9 mouse cellular contexts compared by ENCODE assay signal in the genomic region with DNA sequence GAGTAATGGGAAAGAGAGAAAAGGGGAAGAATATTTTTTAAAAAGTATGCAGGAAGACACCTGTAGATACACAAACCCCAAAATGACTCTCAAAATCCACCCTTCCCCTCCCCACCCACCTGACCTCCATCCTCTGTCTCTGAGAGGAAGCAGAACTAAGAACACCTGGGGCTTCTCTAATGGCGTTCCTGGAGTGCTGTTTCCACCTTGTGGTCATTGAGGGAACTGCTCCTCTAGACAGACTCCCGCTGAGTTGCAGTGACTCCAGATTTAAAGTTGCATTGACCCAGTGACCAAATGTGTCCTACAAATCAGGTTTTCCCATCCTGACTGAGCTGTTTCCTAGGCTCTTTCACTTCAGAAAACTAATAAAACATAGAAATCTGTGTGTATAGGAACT. TPM values are rescaled to one million over a fixed set of nuclear protein-coding genes. Genes with fewer than 3 reads are reported as not detected.
DNase-seq lines count a peak whose midpoint lies in the region; ATAC-seq and TF ChIP-seq lines count a peak whose summit lies in the region.
"Had no signal": no experiment of that assay in that cellular context is flagged by ENCODE, and none has a peak within 500 bp of the region (broad histone marks: within the 10 kb centered on the region; RNA-seq: fewer than 3 reads in every experiment).

No protein-coding gene starts in this region.

- no peaks in the 10 kb centered on the region for H3K79me2 ChIP-seq in liver, adult 2 months (ENCODE audit: control insufficient read depth, insufficient read depth, low read length)

- DNase-seq in liver, adult 2 months (ENCODE audit: extremely low read depth, low read depth, low spot score): peak; percentile 45
- DNase-seq in adrenal gland, postnatal 10 days: peak; percentile 68
- DNase-seq in embryo, embryonic 11.5 days (ENCODE audit: low read depth, low spot score): peak; percentile 60
- DNase-seq in heart, postnatal 36 days: peak; percentile 53 to 54
- DNase-seq in layer of hippocampus, postnatal 10 days (ENCODE audit: low spot score in 2 of 2): peak; percentile 78
- peak; percentile 80 for DNase-seq in mesoderm, embryonic 11.5 days (ENCODE audit: low read depth, low spot score)
- DNase-seq in splenic B cell, adult 2 months (ENCODE audit: low read depth, low spot score): peak; percentile 80

- no peaks in the 10 kb centered on the region for H3K9me3 ChIP-seq in liver, embryonic 12.5 days (replicated peaks)

- WGBS in liver, adult 2 months: 3% methylated on average over 2 of the region's 2 CpGs
- 2% methylated on average over 2 of the region's 2 CpGs for WGBS in liver, embryonic 12.5 days (ENCODE audit: insufficient replicate concordance)

- H3K4me2 ChIP-seq in liver, embryonic 12.5 days: no peak overlapping the region

- H3K36me3 ChIP-seq in liver, adult 2 months (ENCODE audit: control insufficient read depth, insufficient read depth, low read length): no peaks in the 10 kb centered on the region
- H3K36me3 ChIP-seq in liver, embryonic 12.5 days: no peaks in the 10 kb centered on the region
- no peaks in the 10 kb centered on the region for H3K36me3 ChIP-seq in splenic B cell, adult 2 months (ENCODE audit: control insufficient read depth, insufficient read depth, low read length, poor library complexity, severe bottlenecking)

- peak; percentile 79 for TF ChIP-seq CTCF in liver, adult 2 months (IDR thresholded peaks at IDR 0.05; ENCODE audit: low read depth, low read length)

- H3K27me3 ChIP-seq in liver, adult 2 months (ENCODE audit: control insufficient read depth, insufficient read depth, low read length): no peaks in the 10 kb centered on the region
- no peaks in the 10 kb centered on the region for H3K27me3 ChIP-seq in liver, embryonic 12.5 days (replicated peaks)
- H3K27me3 ChIP-seq in splenic B cell, adult 2 months (ENCODE audit: control insufficient read depth, insufficient read depth, low read length, poor library complexity, severe bottlenecking): no peaks in the 10 kb centered on the region

- H3K4me1 ChIP-seq in liver, adult 2 months (ENCODE audit: control insufficient read depth, insufficient read depth, low read length): no peaks in the 10 kb centered on the region
- H3K4me1 ChIP-seq in liver, embryonic 12.5 days: no peaks in the 10 kb centered on the region

- no peak overlapping the region for H3K27ac ChIP-seq in liver, adult 2 months (replicated peaks; ENCODE audit: insufficient read depth, low read depth, low read length)
- no peak overlapping the region for H3K27ac ChIP-seq in liver, embryonic 12.5 days

- intact Hi-C loops in heart, postnatal 36 days (cut with DNase I): loop anchor here (1.0 to 10.0 kb wide), 5 partner anchors 132 to 1874 kb away; no protein-coding TSS in a partner anchor

- no peak overlapping the region for H3K9ac ChIP-seq in liver, adult 2 months (ENCODE audit: low read depth, low read length)
- H3K9ac ChIP-seq in liver, embryonic 12.5 days: no peak overlapping the region

- no peak for ATAC-seq in liver, embryonic 12.5 days

- no peak for TF ChIP-seq POLR2A in liver, adult 2 months (IDR thresholded peaks at IDR 0.05; ENCODE audit: extremely low read depth, insufficient read depth, low read length)

- no peak overlapping the region for H3K4me3 ChIP-seq in liver, adult 2 months (ENCODE audit: insufficient read depth, low read depth, low read length)
- H3K4me3 ChIP-seq in liver, embryonic 12.5 days: no peak overlapping the region
- H3K4me3 ChIP-seq: erythroblast, embryonic 14.5 days had no signal

RNA-seq across cellular contexts. Expression of a gene that starts 36.9 kb away (rescaled TPM):
- total RNA-seq in liver, adult 2 months (2014; rRNA removed): 0.07 TPM in 1 of 2 replicates, not detected in the other
- not detected in 2 replicates for polyA plus RNA-seq in liver, adult 2 months (2012; rRNA removed)
- not detected in 2 replicates for polyA plus RNA-seq in liver, embryonic 12.5 days (2016; fragmentation: Nextera tagmentation; extraction: Ambion mirVana)
- not detected for total RNA-seq in adrenal gland, postnatal 10 days (2021)
- total RNA-seq in heart, postnatal 36 days (2021): not detected
- under 1 TPM in 1 of 2 experiments, not detected in 1; 0.09 TPM for total RNA-seq in layer of hippocampus, postnatal 10 days (2021)
- polyA plus RNA-seq: erythroblast, embryonic 14.5 days had no signal

RNA-seq across cellular contexts. Expression of a gene that starts 52.7 kb away (rescaled TPM):
- total RNA-seq in liver, adult 2 months (2014; rRNA removed): not detected in 2 replicates
- polyA plus RNA-seq in liver, adult 2 months (2012; rRNA removed): not detected in 2 replicates
- polyA plus RNA-seq in liver, embryonic 12.5 days (2016; fragmentation: Nextera tagmentation; extraction: Ambion mirVana): not detected in 2 replicates
- total RNA-seq in adrenal gland, postnatal 10 days (2021): under 1 TPM in 1 of 2 experiments, not detected in 1; 0.39 TPM
- total RNA-seq in heart, postnatal 36 days (2021): not detected
- total RNA-seq in layer of hippocampus, postnatal 10 days (2021): 10 to 100 TPM in 1 of 2 experiments, 1 to 10 TPM in 1; 9.3 to 10.2 TPM
- polyA plus RNA-seq: erythroblast, embryonic 14.5 days had no signal

RNA-seq across cellular contexts. Expression of a gene that starts 57.8 kb away (rescaled TPM):
- 13.4 and 16.8 TPM in 2 replicates for total RNA-seq in liver, adult 2 months (2014; rRNA removed)
- 8.6 and 10.9 TPM in 2 replicates for polyA plus RNA-seq in liver, adult 2 months (2012; rRNA removed)
- 199 and 210 TPM in 2 replicates for polyA plus RNA-seq in liver, embryonic 12.5 days (2016; fragmentation: Nextera tagmentation; extraction: Ambion mirVana)
- 10 to 100 TPM; 40.3 to 53.8 TPM for total RNA-seq in adrenal gland, postnatal 10 days (2021)
- 10 to 100 TPM; 25.7 to 28.3 TPM for total RNA-seq in heart, postnatal 36 days (2021)
- total RNA-seq in layer of hippocampus, postnatal 10 days (2021): 10 to 100 TPM; 41.0 to 46.6 TPM

Comparison
In these comparisons a context has a peak if more than half of its experiments do, and no peak if none do; other contexts are left out.
1. RNA of a gene that starts 52.7 kb away (total RNA-seq): 9.3 to 10.2 TPM in layer of hippocampus, postnatal 10 days; 0.39 TPM in adrenal gland, postnatal 10 days, not detected in liver, adult 2 months and not detected in heart, postnatal 36 days; every median in the first group is over 4 times any median in the second.
2. Peak in every context shown above with its lines, with median percentiles within 50 percentile points of each other: DNase-seq.